Mouse (Mus musculus) adrenal gland, adult 2 months (tissue): ENCODE measurements around the gene Hoxd12. TPM values are rescaled to one million over a fixed set of nuclear protein-coding genes. Genes with fewer than 3 reads are reported as not detected.

Source experiments
- microRNA-seq, 2 experiments: library from miRNA; unstranded; fragments of <30 nt; microRNA quantifications; one replicate each; pipeline ENCODE4 v1.2.0; 2021
- polyA plus RNA-seq: library from polyadenylated mRNA; depleted of rRNA; stranded (reverse); fragments of >200 nt; gene quantifications from 2 replicates; pipeline ENCODE4 v1.2.3, GENCODE M21; 2012; rRNA removed
- total RNA-seq, 2 experiments: library from RNA; stranded (reverse); gene quantifications; 2 replicates each; pipeline ENCODE4 v1.2.3; 2021

Hoxd12 gene
- total and polyA plus RNA-seq, 3 experiments: not detected

Small RNAs within 50 kb of the gene (microRNA-seq; reads per million reads assigned to microRNA genes)
- gene Gm44463: 0 reads per million in 2 experiments
- gene Mir10b: 16,505 to 18,820 reads per million in 2 experiments

Other genes with a start within 250 kb of the Hoxd12 start
- gene Lnpk, start 95.6 kb upstream of the Hoxd12 start, total RNA-seq: 10 to 100 TPM; 12.0 to 13.5 TPM
- 4.6 and 6.4 TPM in 2 replicates for gene Lnpk, start 95.6 kb upstream of the Hoxd12 start, polyA plus RNA-seq
- not detected for gene Evx2, start 15.5 kb upstream of the Hoxd12 start, total RNA-seq
- not detected in 2 replicates for gene Evx2, start 15.5 kb upstream of the Hoxd12 start, polyA plus RNA-seq
- gene Hoxd13, start 6.7 kb upstream of the Hoxd12 start, total RNA-seq: not detected
- gene Hoxd13, start 6.7 kb upstream of the Hoxd12 start, polyA plus RNA-seq: not detected in 2 replicates
- gene Hoxd11, start 4.5 kb downstream of the Hoxd12 start, total RNA-seq: not detected
- not detected in 2 replicates for gene Hoxd11, start 4.5 kb downstream of the Hoxd12 start, polyA plus RNA-seq
- not detected for gene Hoxd10, start 16.9 kb downstream of the Hoxd12 start, total RNA-seq
- not detected in 2 replicates for gene Hoxd10, start 16.9 kb downstream of the Hoxd12 start, polyA plus RNA-seq
- gene Hoxd9, start 22.7 kb downstream of the Hoxd12 start, total RNA-seq: 1 to 10 TPM; 3.3 to 7.8 TPM
- gene Hoxd9, start 22.7 kb downstream of the Hoxd12 start, polyA plus RNA-seq: 6.5 and 9.0 TPM in 2 replicates
- 10 to 100 TPM; 27.9 to 34.7 TPM for gene Hoxd8, start 29.6 kb downstream of the Hoxd12 start, total RNA-seq
- gene Hoxd8, start 29.6 kb downstream of the Hoxd12 start, polyA plus RNA-seq: 19.7 and 52.7 TPM in 2 replicates
- gene Hoxd3, start 36.9 kb downstream of the Hoxd12 start, total RNA-seq: 1 to 10 TPM in 1 of 2 experiments, under 1 TPM in 1; 0.62 to 1.0 TPM
- 10.6 and 11.1 TPM in 2 replicates for gene Hoxd3, start 36.9 kb downstream of the Hoxd12 start, polyA plus RNA-seq
- 10 to 100 TPM; 16.7 to 19.3 TPM for gene Hoxd4, start 36.9 kb downstream of the Hoxd12 start, total RNA-seq
- gene Hoxd4, start 36.9 kb downstream of the Hoxd12 start, polyA plus RNA-seq: 72.3 and 92.5 TPM in 2 replicates
- gene Gm28230, start 51.7 kb downstream of the Hoxd12 start, total RNA-seq: 1 to 10 TPM; 1.3 to 2.5 TPM
- 1.3 and 2.7 TPM in 2 replicates for gene Gm28230, start 51.7 kb downstream of the Hoxd12 start, polyA plus RNA-seq
- gene Hoxd1, start 88.0 kb downstream of the Hoxd12 start, total RNA-seq: not detected
- not detected in 2 replicates for gene Hoxd1, start 88.0 kb downstream of the Hoxd12 start, polyA plus RNA-seq
- 10 to 100 TPM; 73.3 to 90.3 TPM for gene Mtx2, start 150.8 kb downstream of the Hoxd12 start, total RNA-seq
- 153 and 169 TPM in 2 replicates for gene Mtx2, start 150.8 kb downstream of the Hoxd12 start, polyA plus RNA-seq